Mouse (Mus musculus) cerebellum, adult (tissue): Measurements from ENCODE around the gene Fam222a.

Experiments used
- ATAC-seq: cut with Nextera tagmentation; 2 replicates; pipeline ENCODE4 v1.9.2; 2017; ENCODE audit warnings: mild to moderate bottlenecking, moderate library complexity, mixed read lengths; ENCODE audit not compliant: insufficient number of reproducible peaks, low FRiP score, low TSS enrichment

The Fam222a gene

GRCm38 (mm10) chr5:114581486-114581885, 13.7 kb downstream of the Fam222a start:
- no peak for ATAC-seq

GRCm38 (mm10) chr5:114583046-114583445, 15.2 kb downstream of the Fam222a start:
- ATAC-seq, result no peak

GRCm38 (mm10) chr5:114583490-114584175, 15.8 kb downstream of the Fam222a start:
- no peak for ATAC-seq

GRCm38 (mm10) chr5:114584293-114585104, 16.7 kb downstream of the Fam222a start:
- ATAC-seq, result no peak

- ATAC-seq, result no peak
Measured at GRCm38 (mm10) chr5:114585682-114586081, 17.9 kb downstream of the Fam222a start.

GRCm38 (mm10) chr5:114587908-114588307, 20.1 kb downstream of the Fam222a start:
- no peak for ATAC-seq

GRCm38 (mm10) chr5:114588416-114588815, 20.6 kb downstream of the Fam222a start:
- no peak for ATAC-seq

GRCm38 (mm10) chr5:114589026-114589425, 21.2 kb downstream of the Fam222a start:
- no peak for ATAC-seq

- no peak for ATAC-seq
Measured at GRCm38 (mm10) chr5:114589454-114589853, 21.6 kb downstream of the Fam222a start.

- ATAC-seq, result no peak
Measured at GRCm38 (mm10) chr5:114590043-114590913, 22.5 kb downstream of the Fam222a start.

- no peak for ATAC-seq
Measured at GRCm38 (mm10) chr5:114591151-114591561, 23.3 kb downstream of the Fam222a start.

- no peak for ATAC-seq
Measured at GRCm38 (mm10) chr5:114592463-114593160, 24.8 kb downstream of the Fam222a start.

GRCm38 (mm10) chr5:114593161-114593821, 25.5 kb downstream of the Fam222a start:
- no peak for ATAC-seq

- no peak for ATAC-seq
Measured at GRCm38 (mm10) chr5:114593949-114594348, 26.1 kb downstream of the Fam222a start.

GRCm38 (mm10) chr5:114594741-114595241, 27.0 kb downstream of the Fam222a start:
- ATAC-seq, result no peak

GRCm38 (mm10) chr5:114596604-114597003, 28.8 kb downstream of the Fam222a start:
- no peak for ATAC-seq

GRCm38 (mm10) chr5:114597222-114597621, 29.4 kb downstream of the Fam222a start:
- no peak for ATAC-seq

GRCm38 (mm10) chr5:114597652-114598051, 29.8 kb downstream of the Fam222a start:
- ATAC-seq, result no peak

GRCm38 (mm10) chr5:114602012-114602411, 34.2 kb downstream of the Fam222a start:
- no peak for ATAC-seq
